Mouse (Mus musculus): Measurements from ENCODE around the gene Lysmd3. TPM values are rescaled to one million over a fixed set of nuclear protein-coding genes. Genes with fewer than 3 reads are reported as not detected.

The Lysmd3 gene
- polyA plus RNA-seq, 1 experiment from 2014 or later, result 21.5 TPM

DNA sequence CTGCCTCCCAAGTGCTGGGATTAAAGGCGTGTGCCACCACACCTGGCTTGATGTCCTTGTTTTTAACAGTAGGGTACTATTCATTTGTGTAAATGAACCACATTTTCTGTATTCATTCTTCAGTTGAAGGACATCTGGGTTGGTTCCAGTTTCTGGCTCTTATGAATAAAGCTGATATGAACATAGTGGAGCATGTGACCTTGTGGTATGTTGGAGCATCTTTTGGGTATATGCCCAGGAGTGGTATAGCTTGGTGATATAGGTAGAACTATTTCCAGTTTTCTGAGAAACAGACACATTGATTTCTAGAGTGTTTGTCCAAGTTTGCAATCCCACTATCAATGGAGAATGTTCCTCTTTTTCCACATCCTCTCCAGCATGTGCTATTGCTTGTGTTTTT, 56.4 kb downstream of the Lysmd3 start:
- 97% methylated on average over 1 of the region's 1 CpGs for WGBS
- H3K4me2 ChIP-seq (replicated peaks), result no peak overlapping the region

More for the DNA sequence above, 56.4 kb downstream of the Lysmd3 start:
- peaks cover 3% of the 10 kb centered on the region; the same call in 1 of the 2 replicates for H3K27me3 ChIP-seq
- H3K4me1 ChIP-seq (replicated peaks), result peaks cover 18% of the 10 kb centered on the region
- no peak for ATAC-seq
- no peak overlapping the region for H3K9ac ChIP-seq (replicated peaks)
- no peak overlapping the region for H3K4me3 ChIP-seq (replicated peaks)
- H3K36me3 ChIP-seq, result no peaks in the 10 kb centered on the region
- H3K9me3 ChIP-seq, result no peaks in the 10 kb centered on the region
- H3K27ac ChIP-seq, result no peak overlapping the region

Other genes starting within 250 kb of the Lysmd3 start
- gene Adgrv1, start 24.5 kb upstream of the Lysmd3 start, polyA plus RNA-seq (2015; fragmentation: Nextera tagmentation; extraction: Ambion mirVana), result 28.5 and 29.1 TPM in 2 replicates
- 4.1 and 5.5 TPM in 2 replicates for gene Polr3g, start 53.4 kb downstream of the Lysmd3 start, polyA plus RNA-seq (2015; fragmentation: Nextera tagmentation; extraction: Ambion mirVana)
- gene Mblac2, start 53.7 kb downstream of the Lysmd3 start, polyA plus RNA-seq (2015; fragmentation: Nextera tagmentation; extraction: Ambion mirVana), result 20.3 and 21.7 TPM in 2 replicates
- gene Cetn3, start 125.4 kb downstream of the Lysmd3 start, polyA plus RNA-seq (2015; fragmentation: Nextera tagmentation; extraction: Ambion mirVana), result 246 and 262 TPM in 2 replicates

Data from midbrain, embryonic 13.5 days (tissue).